Mouse (Mus musculus) kidney, embryonic 16.5 days (tissue): Measurements from ENCODE around the gene Ikbip. TPM values are rescaled to one million over a fixed set of nuclear protein-coding genes. Genes with fewer than 3 reads are reported as not detected.

ENCODE experiments used
- ATAC-seq: fragments of 200-750 bp; cut with Nextera tagmentation; 2 replicates; pipeline ENCODE4 v1.8.0; 2017; ENCODE audit warnings: moderate TSS enrichment; ENCODE audit not compliant: low FRiP score, low TSS enrichment
- H3K27ac ChIP-seq: fragments of 300-500 bp; sonication (generic); 2 replicates; pipeline ENCODE4 v1.5.1; 2014; ENCODE audit warnings: low read length
- H3K27me3 ChIP-seq: fragments of 300-500 bp; sonication (generic); 2 replicates; pipeline ENCODE4 v1.6.1; 2014; ENCODE audit warnings: low read length, control low read depth, mixed read lengths; ENCODE audit not compliant: insufficient read depth
- H3K36me3 ChIP-seq: fragments of 300-500 bp; sonication (generic); 2 replicates; pipeline ENCODE4 v1.6.1; 2014; ENCODE audit warnings: low read length, control low read depth, mixed read lengths; ENCODE audit not compliant: insufficient read depth
- H3K4me1 ChIP-seq: fragments of 300-500 bp; sonication (generic); 2 replicates; pipeline ENCODE4 v1.6.1; 2014; ENCODE audit warnings: low read length, control low read depth, mixed read lengths; ENCODE audit not compliant: insufficient read depth
- H3K4me2 ChIP-seq: fragments of 300-500 bp; sonication (generic); replicated peaks from 2 replicates; pipeline ENCODE4 v1.6.1; 2014; ENCODE audit warnings: low read depth, low read length
- H3K4me3 ChIP-seq: fragments of 300-500 bp; sonication (generic); 2 replicates; pipeline ENCODE4 v1.5.1; 2014; ENCODE audit warnings: mild to moderate bottlenecking, low read length
- H3K9ac ChIP-seq: fragments of 300-500 bp; sonication (generic); replicated peaks from 2 replicates; pipeline ENCODE4 v1.6.1; 2014; ENCODE audit warnings: low read length
- H3K9me3 ChIP-seq: fragments of 300-500 bp; sonication (generic); 2 replicates; pipeline ENCODE4 v1.6.1; 2016; ENCODE audit warnings: low read length, control low read depth
- WGBS: fragments of 180-500 bp; shearing (Covaris S2); extraction: QIAGEN DNeasy Blood & Tissue Kit; methylation state at CpG from one replicate; pipeline ENCODE4 v1.1.7; 2014; 5-methylcytosine and 5-hydroxymethylcytosine counted together
- polyA plus RNA-seq: library from polyadenylated mRNA; unstranded; fragments of >200 nt; fragmentation: Nextera tagmentation; extraction: Ambion mirVana; gene quantifications from 2 replicates; pipeline ENCODE4 v1.2.1, GENCODE M21; 2015

The Ikbip gene
- polyA plus RNA-seq, 1 experiment from 2014 or later: 37.6 TPM

DNA sequence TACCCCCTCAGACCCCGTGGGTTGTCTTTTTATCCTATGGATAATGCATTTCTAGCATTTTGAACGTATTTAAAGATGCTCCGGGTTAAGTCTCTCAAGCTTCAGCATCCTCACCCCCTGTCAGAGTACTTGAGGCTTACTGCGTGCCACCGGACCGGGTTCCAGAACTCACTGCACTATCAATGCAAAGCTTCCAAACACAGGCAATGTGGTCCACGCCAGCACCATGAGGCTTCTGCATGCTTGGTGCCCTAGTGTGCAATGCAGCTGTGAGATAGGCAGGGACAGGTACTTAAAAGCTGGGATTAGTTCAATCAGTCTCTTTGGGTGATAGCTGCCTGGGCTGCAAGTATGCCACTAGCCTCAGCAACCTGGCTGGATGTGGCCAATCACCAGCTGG is 62.7 kb downstream of the Ikbip start:
- Histone ChIP-seq H3K4me3 (no peak overlapping the region), H3K9ac (no peak overlapping the region), H3K4me1 (no peaks in the 10 kb centered on the region), H3K27ac (no peak overlapping the region), H3K9me3 (no peaks in the 10 kb centered on the region), H3K27me3 (no peaks in the 10 kb centered on the region), H3K4me2 (no peak overlapping the region), H3K36me3 (peaks cover 43% of the 10 kb centered on the region)
- WGBS: 96% methylated on average over 7 of the region's 7 CpGs
- no peak; the same call in 1 of the 2 replicates for ATAC-seq

Other genes starting within 250 kb of the Ikbip start
- gene Apaf1, start 170 bp upstream of the Ikbip start, polyA plus RNA-seq: 15.8 and 18.8 TPM in 2 replicates
- 673 and 685 TPM in 2 replicates for gene Slc25a3, start 41.1 kb downstream of the Ikbip start, polyA plus RNA-seq
- 191 and 202 TPM in 2 replicates for gene Tmpo, start 98.4 kb downstream of the Ikbip start, polyA plus RNA-seq